Mouse (Mus musculus) lung, embryonic 15.5 days (tissue): Measurements from ENCODE around the gene Gimap5. TPM values are rescaled to one million over a fixed set of nuclear protein-coding genes. Genes with fewer than 3 reads are reported as not detected.

ENCODE experiments used
- ATAC-seq: fragments of 200-750 bp; cut with Nextera tagmentation; 2 replicates; pipeline ENCODE4 v1.8.0; 2017; ENCODE audit warnings: moderate number of reproducible peaks, borderline replicate concordance; ENCODE audit not compliant: low FRiP score, low TSS enrichment; ENCODE audit errors: extremely low read depth
- H3K27ac ChIP-seq: fragments of 300-500 bp; sonication (generic); 2 replicates; pipeline ENCODE4 v1.5.1; 2015; ENCODE audit warnings: moderate library complexity, mild to moderate bottlenecking, inconsistent platforms
- H3K27me3 ChIP-seq: fragments of 300-500 bp; sonication (generic); 2 replicates; pipeline ENCODE4 v1.6.1; 2015; ENCODE audit warnings: inconsistent platforms
- H3K36me3 ChIP-seq: fragments of 300-500 bp; sonication (generic); 2 replicates; pipeline ENCODE4 v1.6.1; 2015; ENCODE audit warnings: inconsistent platforms
- H3K4me1 ChIP-seq: fragments of 300-500 bp; sonication (generic); 2 replicates; pipeline ENCODE4 v1.6.1; 2015; ENCODE audit warnings: inconsistent platforms
- H3K4me2 ChIP-seq: fragments of 300-500 bp; sonication (generic); 2 replicates; pipeline ENCODE4 v1.6.1; 2015; ENCODE audit warnings: inconsistent platforms, mild to moderate bottlenecking, moderate library complexity
- H3K4me3 ChIP-seq: fragments of 300-500 bp; sonication (generic); 2 replicates; pipeline ENCODE4 v1.5.1; 2015; ENCODE audit warnings: mild to moderate bottlenecking, inconsistent platforms
- H3K9ac ChIP-seq: fragments of 300-500 bp; sonication (generic); 2 replicates; pipeline ENCODE4 v1.6.1; 2015; ENCODE audit warnings: inconsistent platforms
- H3K9me3 ChIP-seq: fragments of 300-500 bp; sonication (generic); 2 replicates; pipeline ENCODE4 v1.6.1; 2016; ENCODE audit warnings: inconsistent platforms
- WGBS: fragments of 180-500 bp; shearing (Covaris S2); methylation state at CpG from one replicate; pipeline ENCODE4 v1.1.7; 2015; 5-methylcytosine and 5-hydroxymethylcytosine counted together
- polyA plus RNA-seq: library from polyadenylated mRNA; unstranded; fragments of >200 nt; fragmentation: Nextera tagmentation; extraction: Ambion mirVana; gene quantifications from 2 replicates; pipeline ENCODE4 v1.2.1, GENCODE M21; 2015

Gene Gimap5
- 23.7 and 25.2 TPM in 2 replicates for polyA plus RNA-seq

DNA sequence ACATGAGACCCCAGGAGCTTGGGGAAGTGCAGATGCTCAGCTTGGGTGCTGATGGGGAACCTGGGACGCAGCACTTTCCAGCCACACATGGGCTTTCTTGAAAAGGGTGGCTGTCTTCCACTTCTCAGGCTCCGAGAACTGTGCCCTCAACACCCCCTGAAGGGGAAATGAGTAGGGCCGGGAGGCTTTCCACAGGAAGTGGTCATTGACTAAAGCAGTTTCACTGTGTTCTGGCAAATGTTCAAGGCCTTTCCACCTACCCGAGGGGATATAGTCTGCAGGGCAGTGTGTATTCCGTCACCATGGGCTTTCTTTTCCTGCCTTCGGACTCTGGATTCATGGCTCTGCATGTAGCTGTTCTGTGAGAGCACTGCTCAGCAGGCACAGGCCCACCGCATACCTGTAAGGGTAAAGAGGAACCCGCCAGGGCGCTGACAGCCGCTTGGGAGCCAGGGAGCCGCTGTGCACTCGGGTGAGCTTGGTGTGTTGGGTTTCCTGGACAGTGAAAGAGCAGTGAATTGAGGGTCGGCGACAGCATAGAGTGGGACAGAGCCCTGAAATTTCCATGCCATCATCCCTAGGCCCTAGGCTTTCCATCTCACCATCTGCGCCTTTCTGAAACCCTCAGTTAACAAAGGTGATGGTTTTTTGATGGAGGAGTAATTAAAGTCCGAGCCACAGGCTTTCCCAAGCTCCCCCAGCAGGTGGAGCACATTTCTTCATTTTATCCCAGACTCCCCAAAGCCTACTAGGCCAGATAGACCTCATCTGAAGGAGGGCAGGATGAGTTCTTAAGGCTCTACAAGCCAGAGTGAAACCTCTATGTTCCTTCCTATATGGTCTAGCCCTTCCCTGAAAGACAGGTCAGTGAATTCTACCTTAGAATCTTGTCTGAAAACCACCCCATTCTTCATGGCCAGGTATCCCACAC lies at the start of gene Gimap5:
Gene Gimap5 (plus strand): TSS at position 239 of the 931 bp plus-strand sequence.
- peak within 1 kb of the TSS; percentile 42 for H3K4me2 ChIP-seq
- peak; percentile 52 for ATAC-seq
- H3K27ac ChIP-seq, result peak within 1 kb of the TSS; percentile 80
- H3K9me3 ChIP-seq, result no peaks in the 10 kb centered on the region
- no peaks in the 10 kb centered on the region for H3K36me3 ChIP-seq
- peaks cover 36% of the 10 kb centered on the region for H3K4me1 ChIP-seq
- H3K9ac ChIP-seq, result peak within 1 kb of the TSS; percentile 21; the same call in 1 of the 2 replicates
- H3K27me3 ChIP-seq, result peaks cover 25% of the 10 kb centered on the region
- 38% methylated on average over 16 of the region's 16 CpGs for WGBS
- peak within 1 kb of the TSS; percentile 25 for H3K4me3 ChIP-seq

DNA sequence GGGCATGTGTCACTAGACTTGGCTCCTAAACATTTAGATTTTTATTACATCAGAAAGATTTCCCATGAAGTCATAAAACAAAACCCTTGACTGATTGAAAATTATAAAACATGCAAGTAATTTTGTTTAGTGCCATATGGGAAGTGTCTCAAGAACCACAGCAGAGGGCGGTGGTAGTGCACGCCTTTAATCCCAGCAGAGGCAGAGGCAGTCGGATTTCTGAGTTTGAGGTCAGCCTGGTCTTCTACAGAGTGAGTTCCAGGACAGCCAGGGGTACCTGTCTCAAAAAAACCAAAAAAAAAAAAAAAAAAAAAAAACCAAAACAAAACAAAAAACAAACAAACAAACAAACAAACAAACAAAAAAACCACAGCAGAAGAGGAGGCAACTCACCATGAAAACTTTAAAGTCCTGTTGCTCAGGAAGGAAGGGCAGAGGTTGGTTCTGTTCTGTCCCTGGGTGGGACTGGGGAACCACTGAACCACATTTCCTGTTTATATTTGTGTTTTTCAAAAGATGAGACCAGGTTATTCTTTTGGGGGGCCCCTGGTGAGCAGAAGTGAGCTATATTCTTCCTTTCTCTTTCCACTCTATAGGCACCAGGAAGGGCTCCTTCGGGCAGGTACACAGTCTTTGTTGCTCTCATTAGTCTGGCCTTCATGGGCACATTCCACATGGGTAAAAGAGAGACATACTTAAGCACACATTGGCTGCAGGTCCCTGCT lies 49.0 kb upstream of the Gimap5 start:
- H3K27me3 ChIP-seq, result no peaks in the 10 kb centered on the region
- 70% methylated on average over 4 of the region's 4 CpGs for WGBS
- ATAC-seq, result no peak

DNA sequence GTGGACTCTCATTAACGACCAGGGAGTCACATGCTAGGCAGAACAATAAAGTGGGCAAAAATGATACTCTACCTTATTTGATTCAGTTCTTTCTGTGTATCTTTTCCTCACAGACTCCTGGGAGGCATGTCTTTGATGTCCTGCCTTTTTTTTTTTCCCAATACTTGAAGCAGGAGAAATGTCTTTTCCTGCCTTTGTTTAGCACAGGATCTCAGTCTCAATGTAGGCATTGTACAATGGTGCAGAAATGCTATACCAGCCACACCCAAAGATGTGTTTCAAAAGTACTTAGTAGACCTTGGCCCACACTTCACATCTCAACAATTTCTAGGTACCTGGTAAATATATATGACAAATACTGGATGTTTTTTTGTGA lies 48.5 kb upstream of the Gimap5 start:
- WGBS, result 27% methylated on average over 1 of the region's 1 CpGs

More for the DNA sequence above, 49.0 kb upstream of the Gimap5 start:
- Histone ChIP-seq H3K4me2 (no peak overlapping the region), H3K4me3 (no peak overlapping the region), H3K9ac (no peak overlapping the region), H3K36me3 (no peaks in the 10 kb centered on the region), H3K4me1 (peaks cover 3% of the 10 kb centered on the region; the same call in 1 of the 2 replicates), H3K27ac (peak overlapping the region; percentile 34), H3K9me3 (no peaks in the 10 kb centered on the region)

DNA sequence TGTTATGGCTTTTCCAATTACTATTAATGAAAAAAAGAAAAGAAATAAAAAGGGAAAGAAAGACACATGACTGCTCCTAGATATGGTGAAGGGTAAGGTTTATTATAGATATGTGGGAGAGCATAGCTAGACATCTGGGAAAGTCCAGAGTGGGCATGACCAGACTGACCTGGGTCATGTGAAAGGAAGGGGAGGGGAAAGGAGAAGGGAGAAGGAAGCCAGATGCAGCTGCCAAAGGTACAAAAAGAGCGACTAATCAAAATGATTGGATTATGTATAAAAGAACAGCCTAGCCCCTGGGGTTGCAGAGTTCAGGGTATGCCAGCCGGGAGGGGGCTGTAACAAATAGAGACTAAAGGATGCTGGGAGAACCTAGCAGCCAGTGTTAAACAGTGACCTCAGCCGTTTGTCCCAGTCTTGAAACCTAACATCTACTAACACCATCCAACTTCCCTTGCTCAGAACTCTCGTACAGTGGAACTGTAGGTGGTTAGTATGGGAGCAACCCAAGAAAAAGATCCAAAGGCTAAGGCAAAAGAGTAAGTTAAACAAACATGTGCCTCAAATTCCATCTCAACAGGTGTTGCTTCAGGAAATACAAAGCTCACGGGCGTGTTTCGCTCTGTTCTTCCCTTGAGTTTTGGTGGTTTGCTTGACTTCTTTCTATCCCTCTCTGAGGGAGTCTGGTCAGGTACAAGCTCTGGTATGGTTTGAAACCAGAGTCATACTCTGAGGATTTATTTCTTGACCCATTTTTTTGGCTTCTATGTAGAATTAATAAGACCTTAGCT lies 47.7 kb upstream of the Gimap5 start:
- Histone ChIP-seq H3K9me3 (no peaks in the 10 kb centered on the region), H3K9ac (no peak overlapping the region), H3K27ac (peak overlapping the region; percentile 50; the same call in 1 of the 2 replicates), H3K36me3 (no peaks in the 10 kb centered on the region), H3K4me2 (no peak overlapping the region), H3K27me3 (no peaks in the 10 kb centered on the region), H3K4me1 (peaks cover 3% of the 10 kb centered on the region; the same call in 1 of the 2 replicates), H3K4me3 (no peak overlapping the region)
- ATAC-seq, result no peak
- 72% methylated on average over 7 of the region's 7 CpGs for whole genome bisulfite sequencing

More for the DNA sequence above, 48.5 kb upstream of the Gimap5 start:
- H3K36me3 ChIP-seq, result no peaks in the 10 kb centered on the region
- peak overlapping the region; percentile 34 for H3K27ac ChIP-seq
- peaks cover 3% of the 10 kb centered on the region; the same call in 1 of the 2 replicates for H3K4me1 ChIP-seq
- H3K4me3 ChIP-seq, result no peak overlapping the region
- no peaks in the 10 kb centered on the region for H3K9me3 ChIP-seq
- ATAC-seq, result no peak
- no peak overlapping the region for H3K4me2 ChIP-seq
- no peak overlapping the region for H3K9ac ChIP-seq
- H3K27me3 ChIP-seq, result no peaks in the 10 kb centered on the region

DNA sequence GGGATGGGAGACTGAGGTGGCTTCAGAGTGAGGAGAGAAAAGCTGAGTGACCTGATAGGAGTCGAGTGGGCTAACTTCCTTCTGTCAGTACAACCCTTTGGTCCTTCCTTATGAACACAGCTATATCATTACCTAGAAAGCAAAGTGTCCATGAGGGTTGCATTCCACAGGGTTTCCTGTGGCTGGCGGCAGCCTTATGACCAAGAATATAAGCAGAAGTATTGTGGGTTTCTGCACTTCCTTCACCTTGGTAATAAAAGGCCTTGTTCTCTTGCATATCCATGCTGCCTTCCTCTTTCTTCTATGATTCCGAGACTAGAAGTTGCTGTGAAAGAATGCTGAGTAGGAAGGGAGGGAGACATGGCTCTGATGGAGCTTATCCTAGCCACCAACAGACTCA lies 47.1 kb upstream of the Gimap5 start:
- H3K27me3 ChIP-seq, result no peaks in the 10 kb centered on the region
- no peak overlapping the region for H3K4me2 ChIP-seq
- no peak overlapping the region for H3K9ac ChIP-seq
- no peak overlapping the region for H3K4me3 ChIP-seq
- no peaks in the 10 kb centered on the region for H3K36me3 ChIP-seq
- WGBS, result 70% methylated on average over 3 of the region's 3 CpGs
- ATAC-seq, result no peak
- H3K4me1 ChIP-seq, result peaks cover 3% of the 10 kb centered on the region; the same call in 1 of the 2 replicates
- peak overlapping the region; percentile 60; the same call in 1 of the 2 replicates for H3K27ac ChIP-seq
- H3K9me3 ChIP-seq, result no peaks in the 10 kb centered on the region

DNA sequence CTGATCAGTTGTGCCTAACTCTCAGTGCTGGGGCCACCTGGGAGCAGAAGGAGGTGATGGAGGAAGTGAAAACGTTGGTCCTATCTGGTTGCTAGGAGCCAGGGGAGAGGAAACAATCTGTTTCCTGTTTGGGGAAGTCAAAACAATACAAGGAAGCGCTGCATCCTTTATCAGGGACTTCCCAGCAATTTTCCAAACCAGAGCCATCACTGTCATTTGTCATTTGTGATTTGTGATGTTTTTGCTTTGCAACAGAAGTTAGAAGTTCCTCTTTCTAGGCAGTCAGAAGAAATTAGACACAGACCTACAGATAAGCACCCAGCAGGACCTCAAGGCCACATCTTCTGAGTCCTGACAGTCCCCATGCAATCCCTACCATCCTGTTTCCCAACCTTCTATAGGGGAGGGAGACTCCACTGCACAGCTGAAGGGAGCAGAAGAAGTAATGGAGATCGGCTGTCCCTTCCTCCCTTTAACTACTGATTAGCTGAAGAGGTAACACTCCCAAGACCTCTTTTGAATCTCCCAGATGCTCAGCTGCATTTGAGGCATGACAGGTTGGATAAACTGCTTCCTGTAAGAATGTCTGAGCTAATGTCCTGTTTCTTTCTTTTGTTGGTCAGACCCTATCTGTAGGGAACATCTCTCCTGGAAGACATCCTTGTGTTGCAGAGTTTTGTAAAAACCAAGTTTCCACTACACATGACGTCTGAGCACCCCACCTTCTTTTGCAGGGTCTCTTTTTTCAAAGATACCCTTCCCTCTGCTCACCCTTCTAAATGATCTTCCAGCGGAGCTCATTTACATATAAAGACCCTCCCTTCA lies 45.5 kb upstream of the Gimap5 start:
- H3K4me2 ChIP-seq, result no peak overlapping the region
- no peak overlapping the region for H3K9ac ChIP-seq
- peak overlapping the region; percentile 79 for H3K27ac ChIP-seq
- no peaks in the 10 kb centered on the region for H3K27me3 ChIP-seq
- H3K36me3 ChIP-seq, result no peaks in the 10 kb centered on the region
- H3K4me3 ChIP-seq, result no peak overlapping the region
- ATAC-seq, result peak; percentile 65
- H3K4me1 ChIP-seq, result peaks cover 3% of the 10 kb centered on the region; the same call in 1 of the 2 replicates
- no peaks in the 10 kb centered on the region for H3K9me3 ChIP-seq
- WGBS, result 42% methylated on average over 5 of the region's 5 CpGs

DNA sequence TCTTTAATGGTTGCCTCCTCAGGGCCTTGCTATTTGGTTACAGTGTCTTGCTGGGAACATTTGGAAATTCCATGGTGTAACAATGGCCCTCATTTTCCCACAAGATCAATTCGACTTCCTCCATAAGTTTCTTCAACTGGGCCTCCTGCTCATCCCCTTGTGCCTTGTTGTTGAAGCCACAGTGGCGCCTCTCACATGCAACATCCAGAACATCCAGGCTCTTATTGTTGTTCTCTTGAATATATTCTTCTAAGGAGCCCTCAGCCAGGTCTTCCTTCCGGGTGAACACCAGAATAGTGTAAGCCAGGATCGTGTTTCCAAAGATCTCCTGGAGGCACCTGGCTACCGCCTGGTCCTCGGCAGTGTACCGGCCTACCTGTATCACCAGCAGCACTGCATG lies 43.9 kb upstream of the Gimap5 start:
- peak overlapping the region; percentile 79 for H3K27ac ChIP-seq
- no peaks in the 10 kb centered on the region for H3K36me3 ChIP-seq
- H3K4me3 ChIP-seq, result no peak overlapping the region
- no peaks in the 10 kb centered on the region for H3K9me3 ChIP-seq
- H3K27me3 ChIP-seq, result no peaks in the 10 kb centered on the region
- peaks cover 3% of the 10 kb centered on the region; the same call in 1 of the 2 replicates for H3K4me1 ChIP-seq
- 81% methylated on average over 7 of the region's 7 CpGs for WGBS
- H3K9ac ChIP-seq, result no peak overlapping the region
- no peak overlapping the region for H3K4me2 ChIP-seq
- no peak for ATAC-seq

DNA sequence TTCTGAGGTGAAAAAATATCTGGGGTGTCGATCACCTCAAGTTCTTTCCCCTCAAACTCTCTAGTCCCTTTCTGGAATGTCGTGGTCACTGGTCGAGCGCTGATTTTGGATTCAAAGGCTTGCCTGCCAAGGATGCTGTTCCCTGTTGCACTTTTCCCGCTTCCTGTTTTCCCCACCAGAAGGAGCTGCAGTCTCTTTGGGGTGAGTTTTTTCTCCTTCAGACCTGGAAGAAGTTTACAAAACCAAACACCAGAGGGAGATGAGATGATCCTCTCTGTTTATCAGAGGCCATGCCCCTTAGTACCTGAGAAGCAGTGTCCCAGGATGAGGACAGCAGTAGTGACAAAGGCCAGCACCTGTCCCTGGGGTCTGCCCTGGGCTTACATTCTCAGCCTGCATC lies 43.4 kb upstream of the Gimap5 start:
- Histone ChIP-seq H3K27ac (peak overlapping the region; percentile 79; the same call in 1 of the 2 replicates), H3K9me3 (no peaks in the 10 kb centered on the region), H3K4me1 (peaks cover 3% of the 10 kb centered on the region; the same call in 1 of the 2 replicates), H3K36me3 (no peaks in the 10 kb centered on the region), H3K27me3 (no peaks in the 10 kb centered on the region), H3K4me2 (no peak overlapping the region), H3K9ac (no peak overlapping the region), H3K4me3 (no peak overlapping the region)
- no peak for ATAC-seq
- WGBS, result 57% methylated on average over 5 of the region's 5 CpGs

DNA sequence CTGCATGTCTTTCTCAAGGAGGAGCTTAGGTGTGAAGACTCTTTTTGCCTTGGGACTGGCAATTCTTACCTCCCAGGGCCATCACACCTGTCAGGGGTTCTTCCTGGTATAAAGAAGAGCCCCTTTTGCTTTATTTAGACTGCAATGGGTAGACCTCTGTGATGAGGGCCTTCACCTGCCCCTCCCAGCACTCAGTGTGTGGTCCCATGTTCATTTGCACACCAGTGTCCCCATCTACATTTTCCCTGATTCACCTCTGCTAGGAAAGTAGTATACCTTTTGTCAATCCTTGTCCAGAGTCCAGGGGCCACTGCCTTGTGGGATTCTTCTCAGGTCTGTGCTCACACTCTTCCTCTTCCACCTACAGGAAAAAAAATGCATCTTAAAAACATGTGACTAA lies 41.9 kb upstream of the Gimap5 start:
- Histone ChIP-seq H3K27me3 (no peaks in the 10 kb centered on the region), H3K27ac (no peak overlapping the region), H3K9me3 (no peaks in the 10 kb centered on the region), H3K4me2 (no peak overlapping the region), H3K36me3 (no peaks in the 10 kb centered on the region), H3K4me1 (no peaks in the 10 kb centered on the region), H3K4me3 (no peak overlapping the region), H3K9ac (no peak overlapping the region)
- no peak for ATAC-seq

DNA sequence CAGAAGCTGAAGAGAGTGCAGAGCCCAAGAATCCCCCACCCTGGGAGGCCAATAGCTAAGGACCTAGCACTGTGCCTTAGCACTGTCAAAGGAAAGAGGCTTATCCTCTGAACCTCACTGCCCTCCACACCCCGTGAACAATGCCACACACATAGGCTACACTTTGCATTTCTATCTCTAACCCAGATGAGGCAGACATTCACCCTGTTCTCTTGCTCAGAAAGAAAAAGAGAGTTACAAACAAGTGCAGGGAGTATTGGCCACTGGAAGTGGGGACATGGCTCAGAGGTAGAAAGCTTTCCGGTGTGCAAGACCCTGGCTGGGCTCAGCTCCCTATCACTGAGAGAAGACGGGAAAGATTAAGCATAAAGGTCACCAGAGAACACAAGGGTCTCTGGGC lies 39.9 kb upstream of the Gimap5 start:
- Histone ChIP-seq H3K36me3 (no peaks in the 10 kb centered on the region), H3K4me1 (no peaks in the 10 kb centered on the region), H3K4me3 (peak overlapping the region; percentile 8), H3K27me3 (no peaks in the 10 kb centered on the region), H3K9me3 (no peaks in the 10 kb centered on the region), H3K4me2 (peak overlapping the region; percentile 15; the same call in 1 of the 2 replicates), H3K27ac (peak overlapping the region; percentile 42; the same call in 1 of the 2 replicates), H3K9ac (no peak overlapping the region)
- WGBS, result 44% methylated on average over 3 of the region's 3 CpGs
- no peak for ATAC-seq
